ENCODE assay signal across 13 mouse cellular contexts in genomic region chr3:82054283-82054974, GRCm38 (mm10). TPM values are rescaled to one million over a fixed set of nuclear protein-coding genes. Genes with fewer than 3 reads are reported as not detected.
DNase-seq lines count a peak whose midpoint lies in the region; ATAC-seq and TF ChIP-seq lines count a peak whose summit lies in the region.
"Had no signal": no experiment of that assay in that cellular context is flagged by ENCODE, and none has a peak within 500 bp of the region (broad histone marks: within the 10 kb centered on the region; RNA-seq: fewer than 3 reads in every experiment).

No protein-coding gene starts in this region.

- no peaks in the 10 kb centered on the region for H3K27me3 ChIP-seq in kidney, embryonic 16.5 days (ENCODE audit: insufficient read depth, low read length)
- no peaks in the 10 kb centered on the region for H3K27me3 ChIP-seq in midbrain, postnatal 0 days (ENCODE audit: insufficient read depth, low read length)

- H3K9ac ChIP-seq in kidney, embryonic 16.5 days (replicated peaks; ENCODE audit: low read length) = no peak overlapping the region
- H3K9ac ChIP-seq in midbrain, postnatal 0 days (replicated peaks; ENCODE audit: low read length, poor library complexity, severe bottlenecking) = no peak overlapping the region

- 0 out of 2 replicates have a peak overlapping the region, but pooled peaks have one; percentile 15 for H3K27ac ChIP-seq in kidney, embryonic 16.5 days (ENCODE audit: low read length)
- no peak overlapping the region for H3K27ac ChIP-seq in midbrain, postnatal 0 days (ENCODE audit: low read depth, low read length)
- H3K27ac ChIP-seq: left cerebral cortex, adult 2 months had no signal

- ATAC-seq in cerebellum, adult (ENCODE audit: insufficient number of reproducible peaks, low FRiP score, low TSS enrichment) = 0 out of 2 replicates have a peak, but pooled peaks have one; percentile 19
- no peak for ATAC-seq in kidney, embryonic 16.5 days (ENCODE audit: low FRiP score, low TSS enrichment)
- ATAC-seq in midbrain, postnatal 0 days (ENCODE audit: low FRiP score) = no peak

- no peak overlapping the region for H3K4me2 ChIP-seq in kidney, embryonic 16.5 days (replicated peaks; ENCODE audit: low read depth, low read length)
- no peak overlapping the region for H3K4me2 ChIP-seq in midbrain, postnatal 0 days (ENCODE audit: low read depth, low read length, poor library complexity, severe bottlenecking)

- WGBS in kidney, embryonic 16.5 days = 52% methylated on average over 5 of the region's 5 CpGs
- WGBS in midbrain, postnatal 0 days = 58% methylated on average over 5 of the region's 5 CpGs

- no peak for TF ChIP-seq CTCF in midbrain, postnatal 0 days (IDR thresholded peaks at IDR 0.05)

- H3K4me3 ChIP-seq in kidney, embryonic 16.5 days (ENCODE audit: low read length) = no peak overlapping the region
- H3K4me3 ChIP-seq in midbrain, postnatal 0 days (ENCODE audit: low read depth, low read length) = no peak overlapping the region
- H3K4me3 ChIP-seq: erythroblast, embryonic 14.5 days; left cerebral cortex, adult 2 months; myocyte had no signal

- no peak for DNase-seq in cerebellum, adult 9-10 months
- DNase-seq in kidney, postnatal 36 days = no peak
- DNase-seq in lung, postnatal 10 days = peak; percentile 50
- DNase-seq in lung, postnatal 25 days (ENCODE audit: low spot score) = no peak
- DNase-seq in yolk sac, embryonic 10.5 days (ENCODE audit: low spot score) = peak; percentile 43
- DNase-seq in midbrain, postnatal 0 days (ENCODE audit: low spot score) = no peak
- DNase-seq: cerebellum, adult 9-11 months; liver had no signal

- peaks cover 8% of the 10 kb centered on the region; the same call in 1 of the 2 replicates for H3K4me1 ChIP-seq in kidney, embryonic 16.5 days (ENCODE audit: insufficient read depth, low read length)
- no peaks in the 10 kb centered on the region for H3K4me1 ChIP-seq in midbrain, postnatal 0 days (ENCODE audit: insufficient read depth, low read length)

- no peaks in the 10 kb centered on the region for H3K9me3 ChIP-seq in kidney, embryonic 16.5 days (ENCODE audit: low read length)
- no peaks in the 10 kb centered on the region for H3K9me3 ChIP-seq in midbrain, postnatal 0 days (ENCODE audit: low read length)

- H3K36me3 ChIP-seq in kidney, embryonic 16.5 days (ENCODE audit: insufficient read depth, low read length) = no peaks in the 10 kb centered on the region
- 0 out of 2 replicates have a peak, but pooled peaks cover 2% of the 10 kb centered on the region for H3K36me3 ChIP-seq in midbrain, postnatal 0 days (ENCODE audit: insufficient read depth, low read length)

RNA-seq across cellular contexts. Expression of gene Gucy1b1, which starts 20.1 kb away (rescaled TPM):
- polyA plus RNA-seq in kidney, embryonic 16.5 days (2015; fragmentation: Nextera tagmentation; extraction: Ambion mirVana) = 38.0 and 39.8 TPM in 2 replicates
- 50.1 and 55.0 TPM in 2 replicates for total RNA-seq in midbrain, postnatal 0 days (2014; rRNA removed)
- 57.4 and 58.5 TPM in 2 replicates for polyA plus RNA-seq in midbrain, postnatal 0 days (2015; fragmentation: Nextera tagmentation; extraction: Ambion mirVana)
- polyA plus RNA-seq: erythroblast, embryonic 14.5 days; myocyte had no signal

Comparison
In these comparisons a context has a peak if more than half of its experiments do, and no peak if none do; other contexts are left out.
1. DNase-seq: peak in lung, postnatal 10 days (single experiment) and yolk sac, embryonic 10.5 days (single experiment); none in cerebellum, adult 9-10 months (single experiment), kidney, postnatal 36 days (0 of 2), lung, postnatal 25 days (single experiment) and midbrain, postnatal 0 days (single experiment).